Mouse (Mus musculus) left cerebral cortex, postnatal 4 days (tissue): ENCODE data around the gene Arhgap27. TPM values are rescaled to one million over a fixed set of nuclear protein-coding genes. Genes with fewer than 3 reads are reported as not detected.

Experiments used
- DNase-seq: peaks from one replicate; pipeline ENCODE4 v3.0.0-alpha.2; 2022
- intact Hi-C: fragments of 180-260 bp; cut with DNase I; formaldehyde crosslinking; loops from one replicate; pipeline ENCODE4 v1.15.1; 2025
- total RNA-seq, 2 experiments: library from RNA; stranded (reverse); gene quantifications; 2 replicates each; pipeline ENCODE4 v1.2.3; 2021

The Arhgap27 gene
- total RNA-seq, 2 experiments from 2014 or later = 4.7 to 5.1 TPM

DNA sequence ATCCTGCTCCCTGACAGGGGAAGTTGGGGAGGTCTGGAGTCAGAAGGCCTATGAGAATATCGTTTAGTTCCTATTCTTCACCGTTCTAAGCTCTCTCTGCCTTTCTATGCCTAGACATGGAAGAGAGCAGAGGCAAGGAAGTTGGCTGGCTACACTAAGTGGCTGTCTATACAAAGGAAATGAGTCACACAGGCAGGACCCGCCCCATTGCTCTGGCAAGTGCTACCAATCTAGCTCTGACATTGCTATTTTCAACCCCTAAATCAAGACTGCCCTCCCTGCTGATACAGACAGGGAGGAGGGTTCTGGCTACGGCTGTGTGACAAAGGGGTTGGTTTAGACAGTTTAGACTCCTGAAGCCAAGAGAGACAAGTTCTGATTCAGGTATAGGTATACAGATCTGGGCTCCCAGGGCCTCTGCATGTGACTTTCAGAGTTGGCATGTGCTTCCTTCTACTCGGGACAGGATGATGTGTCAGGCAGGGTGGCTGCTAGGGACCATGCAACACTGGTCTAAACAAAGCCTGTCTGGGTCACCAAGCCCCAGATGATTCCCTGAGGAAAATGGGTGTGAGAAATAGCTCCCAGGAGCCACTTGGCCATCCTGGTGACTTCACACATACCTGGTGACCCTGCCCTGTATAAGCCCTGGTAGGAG, 18.6 kb upstream of the Arhgap27 start:
- DNase-seq = no peak
- intact Hi-C loops = no loop called here

- intact Hi-C loops = no loop called here
- DNase-seq = no peak
These were observed 18.0 kb upstream of the Arhgap27 start for GRCm38 (mm10) chr11:103381505-103381904.

DNA sequence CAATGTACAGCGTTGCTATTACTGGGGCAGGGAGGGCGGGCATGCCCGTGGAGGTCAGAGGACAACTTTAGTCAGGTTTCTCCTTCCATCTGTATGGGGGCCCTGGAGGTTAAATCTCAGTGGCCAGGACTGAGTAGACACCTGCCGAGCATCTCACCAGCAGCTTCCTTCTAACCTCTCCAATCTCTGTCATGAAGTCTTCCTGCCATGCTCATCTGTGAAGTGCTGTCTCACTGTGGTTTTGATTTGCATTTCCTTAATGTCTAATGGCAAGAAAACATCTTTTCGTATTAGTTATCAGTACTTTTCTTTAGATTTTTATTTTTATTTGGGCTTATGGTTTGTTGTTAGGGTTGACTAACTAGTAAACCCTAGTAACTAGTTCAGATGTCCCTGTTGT, 17.0 kb upstream of the Arhgap27 start:
- intact Hi-C loops = no loop called here
- no peak for DNase-seq

GRCm38 (mm10) chr11:103378341-103378740, 14.8 kb upstream of the Arhgap27 start:
- intact Hi-C loops = no loop called here

DNA sequence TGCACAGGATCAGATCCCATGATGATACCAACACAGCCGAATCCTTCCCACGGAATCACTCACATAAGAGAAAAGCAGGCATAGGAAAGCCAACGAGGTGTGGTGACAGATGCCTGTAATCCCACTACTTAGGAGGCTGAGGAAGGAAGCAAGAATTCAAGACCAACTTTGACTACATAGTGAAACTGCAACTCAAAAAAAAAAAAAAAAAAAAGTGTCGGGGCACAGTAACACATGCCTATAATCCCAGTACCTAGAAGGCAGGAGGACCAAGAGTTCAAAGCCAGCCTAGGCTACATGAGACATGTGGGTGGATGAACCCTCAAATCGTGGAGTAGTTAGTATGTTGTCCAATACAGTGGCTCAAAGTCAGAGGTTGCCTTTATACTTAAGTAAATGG, 12.3 kb upstream of the Arhgap27 start:
- DNase-seq = no peak
- intact Hi-C loops = no loop called here

More at GRCm38 (mm10) chr11:103378341-103378740, 14.8 kb upstream of the Arhgap27 start:
- no peak for DNase-seq

- intact Hi-C loops = no loop called here
- no peak for DNase-seq
These were observed 11.8 kb upstream of the Arhgap27 start for GRCm38 (mm10) chr11:103375258-103375657.

GRCm38 (mm10) chr11:103373922-103374321, 10.4 kb upstream of the Arhgap27 start:
- no peak for DNase-seq
- intact Hi-C loops = no loop called here

DNA sequence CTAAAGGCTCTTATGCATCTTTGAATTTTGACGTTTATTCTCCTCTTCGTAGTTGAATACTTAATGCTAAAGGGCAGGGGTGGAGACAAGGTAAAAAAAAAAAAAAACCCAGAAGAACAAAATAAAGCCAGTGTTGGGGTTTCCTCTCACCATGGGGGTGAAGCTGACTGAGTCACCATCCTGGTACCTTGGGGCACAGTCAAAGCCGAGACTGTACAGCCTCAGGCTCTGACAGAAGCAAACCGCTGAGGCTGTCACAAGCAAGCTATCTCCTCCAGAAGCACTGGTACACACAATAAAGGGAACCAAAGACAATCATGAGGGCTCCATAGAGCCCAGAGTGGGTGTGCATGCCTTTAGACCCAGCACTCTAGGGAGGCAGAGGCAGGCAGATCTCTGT, 9.1 kb upstream of the Arhgap27 start:
- intact Hi-C loops = no loop called here
- DNase-seq = no peak

GRCm38 (mm10) chr11:103372068-103372467, 8.6 kb upstream of the Arhgap27 start:
- intact Hi-C loops = no loop called here
- peak; percentile 51 for DNase-seq

DNA sequence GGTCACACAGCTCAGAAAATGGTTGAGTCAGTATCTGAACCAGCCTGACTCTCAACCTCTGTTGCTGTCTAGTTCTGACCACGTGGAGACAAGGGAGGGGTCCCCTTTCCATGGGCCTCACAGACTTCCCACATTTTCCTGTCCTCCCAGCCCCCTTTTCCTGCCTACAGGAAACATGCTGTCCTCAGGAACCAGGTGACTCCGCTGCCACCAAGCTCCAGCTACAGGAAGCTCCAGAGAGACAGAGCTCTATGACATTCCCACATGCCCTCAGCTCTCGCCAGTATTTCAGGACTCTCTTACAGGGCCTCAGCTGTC, 7.7 kb upstream of the Arhgap27 start:
- no peak for DNase-seq
- intact Hi-C loops = no loop called here

DNA sequence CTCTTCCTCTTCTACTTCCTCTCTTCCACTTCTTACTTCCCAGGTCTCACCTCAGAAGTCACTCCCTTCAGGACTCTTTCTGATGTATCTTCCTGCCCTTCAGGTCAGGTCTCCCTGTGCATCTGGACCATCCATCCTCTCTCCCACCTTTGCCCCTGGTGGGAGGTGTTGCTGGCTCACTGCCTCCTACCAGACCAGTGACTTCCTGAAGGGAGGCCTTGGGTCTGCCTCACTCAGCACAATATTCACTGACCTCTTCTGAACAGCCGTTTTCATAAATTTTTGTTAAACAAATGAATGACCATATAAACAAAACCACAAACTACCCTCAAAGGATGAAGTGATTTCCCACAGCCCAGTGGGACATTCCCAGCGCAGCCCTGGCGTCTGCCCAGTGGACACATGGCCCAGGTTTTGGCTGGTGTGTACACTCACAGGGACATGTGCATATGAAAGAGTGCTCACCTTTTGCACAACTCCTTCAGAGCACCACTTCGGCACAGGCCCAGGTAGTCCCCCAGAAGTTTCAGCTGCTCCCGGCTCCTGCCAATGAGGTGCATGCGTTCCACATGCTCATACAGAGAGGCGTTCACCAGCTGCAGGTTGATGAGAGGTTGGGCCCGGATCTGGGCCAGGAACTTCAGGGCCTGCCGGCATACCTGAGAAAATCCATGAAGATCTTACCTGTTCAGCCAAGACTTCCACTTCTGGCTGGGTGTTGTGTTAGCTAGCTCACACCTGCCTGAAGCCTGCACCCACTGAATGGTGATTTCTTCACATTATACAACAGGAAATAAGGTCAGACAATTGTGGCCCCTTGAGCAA, 7.1 kb upstream of the Arhgap27 start:
- intact Hi-C loops = no loop called here
- DNase-seq = no peak

GRCm38 (mm10) chr11:103365530-103365929, 2.0 kb upstream of the Arhgap27 start:
- intact Hi-C loops = no loop called here
- no peak for DNase-seq

DNA sequence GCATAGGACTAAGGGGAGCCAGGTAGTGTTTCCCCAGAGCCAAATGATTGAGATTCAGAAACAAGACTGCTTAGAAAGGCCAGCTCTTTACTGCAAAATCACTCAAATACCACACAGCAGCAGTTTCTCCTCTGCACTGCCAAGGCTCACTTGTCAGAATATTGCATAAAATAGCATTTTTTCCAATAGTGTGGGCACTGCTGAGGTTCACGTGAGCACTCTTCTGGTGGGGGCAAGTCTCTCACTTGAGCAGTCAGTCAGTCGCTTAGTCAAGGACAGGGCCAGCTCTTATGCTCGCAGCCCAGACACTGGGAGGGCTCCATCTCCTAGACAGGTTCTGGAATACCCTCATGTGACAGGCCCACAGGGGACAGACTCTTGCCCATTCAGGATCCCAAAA, 1.5 kb upstream of the Arhgap27 start:
- no peak for DNase-seq
- intact Hi-C loops = no loop called here

DNA sequence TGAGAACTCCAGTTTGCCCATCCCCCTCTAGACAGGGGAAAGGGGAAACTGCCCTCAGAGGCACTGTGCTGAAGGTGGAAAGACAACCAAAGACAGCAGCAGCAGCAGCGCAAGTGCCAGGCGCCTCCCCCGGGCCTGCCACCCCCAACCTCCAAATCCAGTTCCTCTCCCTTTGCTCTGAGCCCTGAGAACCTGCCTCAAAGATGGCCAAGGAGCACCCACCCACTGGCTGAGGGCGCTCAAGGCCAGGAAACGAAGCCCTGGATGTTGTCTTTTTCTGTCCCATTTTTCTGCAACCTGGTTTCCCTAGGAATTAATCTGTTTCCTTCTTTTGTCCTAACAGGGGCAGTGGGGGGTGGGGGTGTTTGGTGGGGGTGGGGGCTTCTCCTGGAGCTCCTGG, 843 bp upstream of the Arhgap27 start:
- intact Hi-C loops = no loop called here
- no peak for DNase-seq

DNA sequence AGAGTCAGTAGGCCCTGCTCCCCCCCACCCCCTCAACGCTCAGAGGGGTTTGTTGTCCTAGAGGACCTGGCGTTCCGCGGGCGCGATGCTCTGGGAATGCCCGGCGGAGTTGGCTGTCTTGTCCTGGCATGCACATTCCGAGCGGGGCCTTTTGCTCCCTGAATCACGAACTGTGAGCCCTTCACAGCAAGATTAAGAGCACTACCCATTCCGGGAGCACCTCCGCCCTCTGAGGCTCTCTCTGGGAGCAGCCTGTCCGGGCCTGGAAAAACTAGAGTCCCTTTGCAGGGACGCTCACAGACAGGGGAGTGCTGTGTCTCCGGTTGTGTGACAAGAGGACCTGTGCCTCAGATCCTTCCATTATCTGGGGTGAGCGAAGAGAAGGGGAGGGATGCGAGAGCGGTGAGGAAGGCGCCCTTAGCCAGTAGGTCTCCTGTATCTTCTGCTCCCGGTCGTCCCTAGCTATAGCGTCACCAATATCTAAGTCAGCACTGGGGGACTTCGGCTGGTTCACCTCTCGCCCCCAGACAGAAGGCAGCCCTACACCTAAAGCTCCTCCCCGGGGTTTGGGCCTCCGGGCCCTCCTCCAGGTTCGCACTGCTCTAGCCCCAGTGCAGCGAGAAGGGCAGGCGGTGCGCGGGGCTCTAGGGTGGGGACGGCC, 841 bp downstream of the Arhgap27 start:
- no peak for DNase-seq
- intact Hi-C loops = no loop called here

DNA sequence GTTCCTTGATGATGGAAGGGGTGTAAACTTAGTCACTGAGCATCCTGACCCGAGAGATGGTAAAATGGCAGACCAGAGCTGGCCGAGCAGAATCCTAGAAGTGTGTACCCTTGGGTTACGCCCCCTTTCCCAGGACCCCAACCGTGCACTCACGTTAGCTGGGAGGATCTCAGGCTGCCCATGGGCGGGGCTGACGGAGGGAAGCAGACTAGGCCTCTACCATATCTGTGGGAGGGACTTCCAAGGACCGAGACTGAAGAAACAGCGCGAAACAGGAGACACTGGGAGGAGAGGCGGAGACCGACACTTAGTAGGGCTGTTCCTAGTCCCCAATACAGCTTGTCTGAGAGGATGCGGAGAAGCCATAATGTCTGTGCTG, 1.4 kb downstream of the Arhgap27 start:
- intact Hi-C loops = no loop called here

GRCm38 (mm10) chr11:103361396-103362053, 2.0 kb downstream of the Arhgap27 start:
- DNase-seq = no peak
- intact Hi-C loops = no loop called here

More for the DNA sequence above, 1.4 kb downstream of the Arhgap27 start:
- no peak for DNase-seq

DNA sequence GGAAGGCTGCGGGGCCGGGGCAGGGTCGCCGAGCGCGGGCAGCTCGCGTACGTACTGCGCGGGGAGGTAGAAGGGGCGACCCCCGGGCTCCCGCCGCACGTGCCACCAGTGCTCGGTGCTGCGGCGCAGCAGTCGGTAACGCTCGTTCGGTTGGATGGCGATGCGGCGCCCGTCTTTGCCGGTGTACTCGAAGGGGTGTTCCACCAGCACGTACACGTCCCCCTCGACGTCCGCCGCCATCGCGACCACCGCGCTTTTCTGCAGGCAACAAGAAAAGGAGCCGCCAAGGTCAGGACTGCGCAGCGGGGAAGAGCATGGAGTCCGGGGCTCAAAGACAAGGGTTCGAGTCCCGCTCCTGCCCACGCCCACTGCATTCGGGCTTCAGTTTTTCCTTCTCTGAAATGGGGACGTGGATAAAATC, 2.8 kb downstream of the Arhgap27 start:
- intact Hi-C loops = no loop called here
- no peak for DNase-seq

DNA sequence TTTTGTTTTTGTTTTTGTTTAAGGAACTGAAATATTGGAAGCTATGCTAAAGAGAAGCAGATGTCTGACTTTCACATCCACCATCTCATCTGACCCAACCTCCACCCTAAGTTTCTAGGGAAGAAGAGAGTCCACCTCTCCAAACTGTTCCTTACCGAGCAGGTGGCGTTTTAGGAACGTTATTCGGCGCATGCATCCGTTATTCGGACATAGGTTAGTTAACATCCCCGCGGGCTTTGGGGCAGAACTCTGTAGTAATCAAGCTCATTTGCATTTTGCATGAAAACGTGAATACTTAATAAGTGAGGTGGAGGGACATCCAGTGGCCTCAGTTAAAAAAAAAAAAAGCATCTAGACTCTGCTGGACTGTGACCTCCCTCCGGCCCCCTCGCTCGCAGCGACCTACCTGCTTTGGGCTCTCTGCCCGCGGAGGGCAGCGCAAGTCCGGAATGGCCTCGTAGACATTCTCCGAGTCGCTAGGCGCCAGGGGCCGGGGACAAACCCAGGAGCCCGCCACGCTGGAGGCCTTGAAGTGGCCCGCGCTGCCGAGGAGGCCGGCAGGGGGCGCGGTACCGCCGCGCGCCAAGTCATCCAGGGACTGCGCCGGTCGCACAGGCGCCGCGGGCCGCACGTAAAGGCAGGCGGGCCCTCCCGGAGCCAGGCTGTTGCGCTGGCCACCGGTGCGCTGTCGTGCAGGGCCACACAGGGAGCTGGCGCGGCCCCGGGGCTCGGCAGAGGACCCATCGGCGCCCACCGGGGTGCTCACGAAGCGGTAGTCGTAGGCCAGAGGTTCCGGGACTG, 3.5 kb downstream of the Arhgap27 start:
- intact Hi-C loops = loop anchor here (10.0 kb wide), 1 partner anchor 195 kb away; no protein-coding TSS in a partner anchor
- DNase-seq = peak; percentile 77

GRCm38 (mm10) chr11:103359122-103359521, 4.4 kb downstream of the Arhgap27 start:
- DNase-seq = peak; percentile 70
- intact Hi-C loops = loop anchor here (10.0 kb wide), 1 partner anchor 196 kb away; no protein-coding TSS in a partner anchor
